Mouse (Mus musculus): ENCODE measurements around the gene Klhl12.
"Not testable (repeated sequence)": the region's sequence is repeated elsewhere in the genome, so short reads cannot be mapped to it uniquely, and the experiment has no call there.

Gene Klhl12

GRCm38 (mm10) chr1:134445418-134445817 is 9.9 kb upstream of the Klhl12 start:
- DNase-seq (ENCODE audit: extremely low spot score, low read depth, low spot score) = no peak

- DNase-seq (ENCODE audit: extremely low spot score, low read depth, low spot score) = not testable (repeated sequence)
These were observed 6.8 kb upstream of the Klhl12 start for GRCm38 (mm10) chr1:134448537-134448936.

DNA sequence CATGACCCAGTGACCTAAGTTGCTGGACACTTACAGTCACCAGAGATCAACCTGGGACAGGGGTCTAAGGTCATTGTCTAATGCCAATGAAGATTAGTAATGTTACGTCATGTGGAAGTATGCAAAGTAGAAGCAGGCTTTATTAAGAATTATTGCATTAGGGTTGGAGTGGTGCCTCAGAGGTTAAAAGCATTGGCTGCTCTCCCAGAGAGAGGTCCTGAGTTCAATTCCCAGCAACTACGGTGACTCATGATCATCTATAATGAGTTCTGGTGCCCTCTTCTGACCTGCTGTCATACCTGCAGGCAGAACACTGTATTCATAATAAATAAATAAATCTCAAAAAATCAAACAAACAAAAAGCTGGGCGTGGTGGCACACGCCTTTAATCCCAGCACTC is 5.1 kb upstream of the Klhl12 start:
- DNase-seq (ENCODE audit: extremely low spot score, low read depth, low spot score) = no peak

GRCm38 (mm10) chr1:134450986-134451385 is 4.3 kb upstream of the Klhl12 start:
- no peak for DNase-seq (ENCODE audit: extremely low spot score, low read depth, low spot score)

GRCm38 (mm10) chr1:134456060-134456459 is 729 bp downstream of the Klhl12 start:
- no peak for DNase-seq (ENCODE audit: extremely low spot score, low read depth, low spot score)

GRCm38 (mm10) chr1:134458139-134458727 is 2.9 kb downstream of the Klhl12 start:
- no peak for DNase-seq (ENCODE audit: extremely low spot score, low read depth, low spot score)

DNA sequence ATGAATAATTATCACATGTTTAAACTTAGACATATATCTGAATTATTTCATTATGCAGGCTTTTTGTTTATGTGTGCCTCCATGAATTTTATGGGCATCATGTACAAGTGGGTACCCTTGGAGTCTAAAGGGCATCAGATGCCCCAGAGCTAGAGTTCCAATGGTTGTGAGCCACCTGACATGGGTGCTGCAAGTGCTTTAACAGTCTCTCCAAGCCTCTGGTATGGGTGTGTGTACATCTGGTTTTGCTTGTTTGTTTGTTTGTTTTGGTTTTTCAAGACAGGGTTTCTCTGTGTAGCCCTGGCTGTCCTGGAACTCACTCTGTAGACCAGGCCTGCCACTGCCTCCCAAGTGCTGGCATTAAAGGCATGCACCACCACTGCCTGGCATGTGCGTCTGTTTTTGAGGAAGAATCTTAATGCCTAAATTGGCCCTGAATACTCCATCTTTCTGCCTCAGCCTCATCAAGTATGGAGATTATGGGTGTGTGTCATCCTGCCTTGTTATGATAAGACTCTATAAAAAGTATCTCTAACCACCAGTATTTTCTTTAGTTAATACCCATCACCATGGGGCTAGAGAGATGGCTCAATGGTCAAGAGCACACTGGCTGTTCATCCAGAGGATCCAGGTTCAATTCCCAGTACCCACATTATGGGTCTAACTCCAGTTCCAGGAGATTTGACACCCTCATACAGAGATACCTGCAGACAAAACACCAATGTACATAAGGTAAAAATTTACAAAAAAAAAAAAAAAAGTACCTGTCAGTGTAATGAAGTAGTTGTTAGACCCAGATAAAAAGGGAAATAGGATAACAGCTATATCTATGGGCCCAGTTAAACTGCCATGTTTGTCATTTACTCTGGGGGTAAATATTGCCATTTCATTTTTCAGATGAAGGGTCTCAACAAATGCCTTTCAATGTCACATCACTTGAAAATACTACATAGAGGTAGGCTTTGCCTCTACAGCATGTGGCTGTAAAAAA is 5.3 kb downstream of the Klhl12 start:
- no peak for DNase-seq (ENCODE audit: extremely low spot score, low read depth, low spot score)

DNA sequence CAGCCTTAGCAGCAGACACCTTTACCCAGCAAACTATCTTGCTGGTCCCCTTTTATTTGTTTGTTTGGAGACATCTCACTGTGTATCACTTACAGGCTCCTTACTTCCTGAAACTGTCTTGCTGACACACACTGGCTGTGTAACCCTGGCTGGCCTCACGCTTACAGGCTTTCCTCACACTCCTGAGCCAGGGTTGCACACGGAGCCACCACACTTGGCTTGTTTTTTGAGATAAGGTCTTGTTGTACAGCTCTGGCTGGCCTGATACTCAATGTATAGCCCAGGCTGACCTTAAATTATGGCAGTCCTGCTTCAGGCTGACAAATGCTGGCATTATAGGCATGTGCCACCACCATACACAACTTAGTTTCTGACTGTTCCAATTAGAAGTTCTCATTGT is 29.3 kb downstream of the Klhl12 start:
- DNase-seq (ENCODE audit: extremely low spot score, low read depth, low spot score) = no peak

- DNase-seq (ENCODE audit: extremely low spot score, low read depth, low spot score) = no peak
These were observed 35.8 kb downstream of the Klhl12 start for GRCm38 (mm10) chr1:134490903-134491801.

DNA sequence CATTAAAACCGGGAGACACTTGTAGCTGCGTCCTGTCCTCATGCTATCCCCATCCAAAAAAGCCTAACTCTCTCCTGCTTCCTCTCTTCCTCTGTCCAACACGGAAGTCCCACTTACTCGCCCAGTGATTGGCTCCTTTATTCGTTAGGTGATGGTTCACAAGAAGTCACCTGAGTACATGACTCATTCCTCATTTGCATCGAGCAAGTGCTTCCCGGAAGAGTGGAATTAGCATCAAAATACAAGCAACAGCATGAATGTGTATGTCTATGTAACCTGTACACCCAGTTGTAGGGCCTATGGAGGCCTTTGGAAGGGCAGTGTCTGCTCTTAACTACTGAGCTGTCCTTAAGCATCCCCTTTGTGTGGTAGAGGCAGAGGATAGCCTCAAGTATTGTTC is 36.9 kb downstream of the Klhl12 start:
- DNase-seq (ENCODE audit: extremely low spot score, low read depth, low spot score) = no peak

GRCm38 (mm10) chr1:134493496-134493895 is 38.2 kb downstream of the Klhl12 start:
- no peak for DNase-seq (ENCODE audit: extremely low spot score, low read depth, low spot score)

DNA sequence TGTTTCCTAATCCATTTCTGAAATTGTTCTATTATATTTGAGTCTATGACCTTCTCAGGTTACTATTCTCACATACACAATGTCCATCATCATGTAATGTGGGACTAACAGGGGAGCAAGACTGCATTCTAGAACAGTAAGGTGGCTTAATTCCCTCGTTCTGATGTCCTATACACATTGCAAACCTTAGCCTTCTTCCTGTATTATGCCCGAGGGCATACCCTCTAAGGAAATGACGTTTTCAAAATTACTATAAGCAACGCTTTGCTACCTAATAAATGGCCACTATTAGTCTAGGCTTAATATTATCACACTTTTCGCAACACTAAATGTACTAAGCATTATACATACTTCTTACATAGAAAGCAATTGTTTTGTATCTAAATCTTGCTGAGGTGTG is 38.6 kb downstream of the Klhl12 start:
- no peak for DNase-seq (ENCODE audit: extremely low spot score, low read depth, low spot score)

DNA sequence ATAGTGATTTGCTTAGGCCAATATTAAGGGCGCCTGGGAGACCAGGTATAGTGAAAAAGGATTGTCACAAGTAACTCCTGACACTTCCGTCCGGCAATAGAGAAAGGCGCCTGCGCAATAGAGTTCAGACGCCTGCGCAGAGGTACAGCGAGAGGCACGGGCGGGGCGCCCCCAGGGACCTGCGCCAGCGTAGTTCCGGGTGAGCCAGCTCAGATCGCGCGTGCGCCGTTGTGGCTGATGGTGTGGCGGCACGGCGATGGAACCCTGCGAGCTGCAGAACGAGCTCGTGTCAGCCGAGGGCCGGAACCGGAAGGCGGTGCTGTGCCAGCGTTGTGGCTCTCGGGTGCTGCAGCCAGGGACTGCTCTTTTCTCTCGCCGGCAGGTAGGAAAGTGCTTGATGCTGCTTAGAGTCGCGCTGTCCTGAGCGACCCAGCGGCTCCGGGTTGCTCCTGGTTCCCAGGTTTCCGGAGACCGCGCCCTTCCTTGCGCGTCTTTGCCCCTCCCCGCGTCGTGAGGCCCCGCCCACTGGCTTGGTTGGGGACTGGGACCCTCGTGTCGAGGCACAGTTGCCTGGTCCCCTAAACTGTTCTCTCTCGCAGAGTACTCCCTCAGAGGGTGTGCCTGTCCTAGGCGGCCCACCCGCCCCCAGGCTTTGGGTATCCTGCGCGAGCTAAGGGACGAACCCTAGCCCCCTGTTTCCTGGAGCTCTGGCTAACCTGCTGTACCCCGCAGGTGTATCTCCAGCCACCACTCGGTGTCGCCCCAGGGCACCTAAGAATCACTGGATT is 39.3 kb downstream of the Klhl12 start, which contains the start of gene Rabif:
Rabif (plus strand) TSS at position 221 of the 788 bp plus-strand sequence.
- DNase-seq (ENCODE audit: extremely low spot score, low read depth, low spot score) = peak; percentile 92

GRCm38 (mm10) chr1:134495216-134495539 is 39.8 kb downstream of the Klhl12 start:
- no peak for DNase-seq (ENCODE audit: extremely low spot score, low read depth, low spot score)

DNA sequence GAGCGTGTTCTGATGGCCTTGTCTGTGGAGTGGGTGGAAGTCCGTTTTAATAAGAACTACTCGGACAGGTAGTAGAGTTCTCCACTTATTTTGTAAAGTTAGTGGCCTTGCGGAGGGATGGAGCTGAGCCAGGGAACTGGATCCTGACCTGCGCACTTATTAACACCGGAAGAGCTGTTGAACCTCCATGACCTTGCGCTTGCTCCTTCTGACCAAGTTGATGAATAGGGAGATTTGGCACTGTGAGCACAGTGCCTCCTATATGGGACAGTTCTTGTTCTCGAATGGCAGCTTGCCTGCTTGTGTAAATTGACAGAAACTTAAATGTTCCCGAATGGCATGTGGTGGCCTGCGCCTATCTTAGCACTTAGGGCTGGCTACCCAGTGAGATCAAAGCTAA is 40.7 kb downstream of the Klhl12 start:
- DNase-seq (ENCODE audit: extremely low spot score, low read depth, low spot score) = no peak

DNA sequence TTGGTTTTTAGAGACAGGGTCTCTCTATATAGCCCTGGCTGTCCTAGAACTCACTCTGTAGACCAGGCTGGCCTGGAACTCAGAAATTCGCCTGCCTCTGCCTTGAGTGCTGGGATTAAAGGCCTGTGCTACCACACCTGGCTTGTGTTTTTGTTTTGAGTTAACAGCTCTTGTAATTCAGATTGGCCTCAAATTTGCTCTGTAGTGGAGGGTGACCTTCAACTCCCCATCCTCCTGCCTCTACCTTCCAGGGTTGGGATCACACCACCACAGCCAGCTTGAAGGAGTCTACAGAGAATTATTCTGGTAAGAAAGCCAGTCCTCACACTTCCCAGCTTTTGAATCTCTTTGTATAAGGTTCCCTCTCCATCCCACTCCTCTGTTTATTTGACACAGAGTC is 45.6 kb downstream of the Klhl12 start:
- no peak for DNase-seq (ENCODE audit: extremely low spot score, low read depth, low spot score)

DNA sequence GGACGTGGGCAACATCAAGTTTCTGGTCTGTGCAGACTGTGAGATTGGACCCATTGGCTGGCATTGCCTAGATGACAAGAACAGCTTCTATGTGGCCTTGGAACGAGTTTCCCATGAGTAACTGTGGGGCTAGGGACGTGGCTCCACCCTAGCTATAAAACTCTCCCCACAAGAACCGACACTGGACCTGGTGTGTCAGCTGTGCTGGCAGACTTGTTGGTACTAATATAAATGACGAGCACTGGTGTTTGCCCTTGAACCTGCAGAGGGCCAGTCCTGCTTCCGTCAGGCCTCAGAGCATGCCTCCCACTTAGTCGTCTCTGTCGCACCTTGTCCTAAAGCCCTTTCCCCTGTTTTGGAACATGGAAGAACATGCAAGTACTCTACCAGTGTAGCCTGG is 50.9 kb downstream of the Klhl12 start:
- no peak for DNase-seq (ENCODE audit: extremely low spot score, low read depth, low spot score)

GRCm38 (mm10) chr1:134510018-134510417 is 54.7 kb downstream of the Klhl12 start:
- no peak for DNase-seq (ENCODE audit: extremely low spot score, low read depth, low spot score)

- no peak for DNase-seq (ENCODE audit: extremely low spot score, low read depth, low spot score)
These were observed 56.9 kb downstream of the Klhl12 start for GRCm38 (mm10) chr1:134512183-134512582.

DNA sequence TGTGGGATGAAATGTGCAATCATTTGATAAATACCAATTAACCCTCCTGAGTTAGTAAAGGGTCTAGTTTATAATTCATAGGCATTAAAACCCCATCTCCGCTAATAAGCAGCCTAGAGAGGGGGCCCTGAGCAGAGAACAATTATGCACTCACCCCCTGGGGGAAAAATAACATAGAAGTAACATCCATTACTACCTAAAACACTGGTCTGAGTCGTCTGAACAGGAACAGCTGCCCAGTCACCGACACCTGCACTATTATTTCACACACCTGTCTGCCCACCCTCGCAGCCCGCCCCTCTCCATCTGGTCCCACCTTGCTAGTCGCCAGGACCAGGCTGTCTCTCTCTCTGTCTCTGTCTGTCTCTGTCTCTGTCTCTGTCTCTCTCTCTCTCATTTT is 57.3 kb downstream of the Klhl12 start:
- no peak for DNase-seq (ENCODE audit: extremely low spot score, low read depth, low spot score)
